Mouse (Mus musculus) adrenal gland, postnatal 14 days (tissue): ENCODE measurements at regions not wholly inside any gene's neighbourhood (a gene's known extent, or its start where the extent isn't known, plus 50 kb on each side); places are given as distances from the start of the nearest gene placed in this dataset.

Experiments
- DNase-seq: peaks from one replicate; pipeline ENCODE4 v3.0.0; 2021; ENCODE audit warnings: mixed read lengths

DNA sequence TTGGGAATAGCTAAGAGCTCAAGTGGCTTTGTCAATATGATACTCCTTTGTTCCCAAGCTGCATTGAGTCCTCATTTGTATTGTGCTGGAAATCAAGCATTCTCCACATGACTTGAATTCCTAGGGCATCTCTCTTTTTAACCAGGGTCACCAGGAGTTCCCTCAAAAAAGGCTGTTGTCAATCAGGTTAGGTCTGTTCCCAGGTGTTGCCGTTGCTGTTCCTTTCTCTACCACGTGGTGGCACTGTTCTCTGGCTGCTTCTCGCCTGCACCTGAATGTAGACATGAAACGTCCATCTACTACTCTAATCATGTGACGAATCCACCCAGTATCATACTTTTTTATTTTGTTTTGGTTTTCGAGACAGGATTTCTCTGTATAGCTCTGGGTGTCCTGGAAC, 118.3 kb downstream of the S1pr1 start:
- DNase-seq, result peak; percentile 71

DNA sequence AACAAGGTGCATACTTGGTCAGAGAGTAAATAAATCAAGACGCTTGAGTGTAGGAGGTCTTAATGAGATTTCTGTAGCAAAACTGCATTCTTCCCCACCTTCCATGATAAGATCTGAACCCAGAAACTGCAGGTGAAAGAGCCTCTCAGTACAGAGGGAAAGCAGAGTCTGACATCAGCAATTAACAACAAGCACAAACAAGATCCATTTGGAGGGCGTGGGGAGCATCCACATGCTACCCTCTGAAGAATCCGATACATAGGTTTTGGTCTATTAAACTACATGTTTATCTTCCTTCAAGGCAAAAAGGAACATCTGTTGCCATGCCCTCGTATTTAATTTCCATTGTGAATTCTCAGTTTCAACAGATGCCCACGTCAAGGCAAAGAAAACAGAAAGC, 124.2 kb downstream of the S1pr1 start:
- DNase-seq, result no peak

DNA sequence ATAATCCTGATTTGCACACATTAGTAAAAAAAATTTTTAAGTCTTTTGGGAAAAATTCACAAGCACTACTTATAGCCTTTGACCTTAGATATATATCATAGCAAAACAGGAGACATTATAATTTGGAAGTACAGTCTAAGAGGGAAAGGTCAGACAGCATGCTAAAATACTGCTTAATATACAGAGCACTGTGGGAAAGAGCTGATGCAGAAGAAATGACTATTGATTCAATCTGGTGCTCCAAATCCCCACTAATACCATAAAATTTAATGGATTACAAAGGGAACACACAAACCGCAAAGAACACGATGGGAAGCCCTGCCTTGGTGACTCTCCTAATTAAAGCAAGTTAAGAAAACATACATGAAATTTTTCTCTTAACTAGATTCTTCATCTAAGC, 126.3 kb downstream of the S1pr1 start:
- no peak for DNase-seq

DNA sequence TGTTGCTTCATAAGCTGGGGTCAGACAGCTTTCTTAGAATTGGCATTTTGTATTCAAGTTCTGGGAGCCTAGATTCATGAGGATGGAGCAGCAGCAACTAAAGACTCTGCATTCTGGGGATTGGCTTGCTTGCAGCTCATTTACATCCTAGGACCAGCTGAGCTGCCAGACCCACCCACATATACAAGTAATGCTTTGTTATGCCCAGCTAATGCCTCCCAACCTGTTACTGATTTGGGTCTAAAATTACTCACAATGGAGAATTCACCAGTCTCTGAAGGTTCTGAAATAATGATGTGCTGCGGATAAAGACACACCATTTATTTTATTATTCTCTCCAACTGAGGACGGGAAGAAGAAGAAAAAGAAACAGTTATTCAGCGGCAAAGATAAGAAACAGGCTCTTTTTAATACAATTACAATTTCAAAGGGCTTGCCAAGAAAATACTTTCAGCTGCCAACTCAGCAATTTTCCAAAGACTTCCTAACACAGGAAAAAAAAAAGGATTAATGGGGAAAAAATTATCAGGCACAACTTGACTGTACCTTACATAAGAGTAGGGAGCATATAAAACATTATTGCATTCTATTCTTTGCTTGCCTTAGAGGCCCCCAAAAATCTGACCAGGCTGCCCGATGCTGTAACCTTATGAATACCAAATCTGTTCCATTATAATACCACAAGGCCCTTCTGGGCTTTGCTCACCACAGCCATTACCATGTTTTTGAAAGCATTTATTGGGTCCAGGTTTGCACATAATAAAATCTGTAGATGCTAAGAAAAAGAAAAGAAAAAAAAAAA, 134.5 kb downstream of the S1pr1 start:
- DNase-seq, result no peak

DNA sequence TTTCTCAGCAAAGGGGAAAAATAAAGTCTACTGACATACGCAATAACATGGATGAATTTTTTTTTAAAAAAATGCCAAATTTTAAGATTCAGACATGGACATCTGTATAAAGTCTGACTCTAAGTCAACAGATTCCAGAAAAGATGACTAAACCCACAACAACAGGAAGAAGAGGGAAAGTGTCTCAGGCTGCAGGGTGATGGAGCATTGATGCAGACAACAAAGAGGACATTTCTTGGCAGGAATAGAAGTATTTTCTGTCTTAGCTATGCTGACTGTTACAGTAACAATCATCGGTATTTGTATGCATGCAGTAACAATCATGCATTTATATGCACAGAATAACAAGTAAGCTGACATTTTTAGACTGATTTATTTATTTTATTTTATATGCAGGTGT, 139.5 kb downstream of the S1pr1 start:
- DNase-seq, result no peak

DNA sequence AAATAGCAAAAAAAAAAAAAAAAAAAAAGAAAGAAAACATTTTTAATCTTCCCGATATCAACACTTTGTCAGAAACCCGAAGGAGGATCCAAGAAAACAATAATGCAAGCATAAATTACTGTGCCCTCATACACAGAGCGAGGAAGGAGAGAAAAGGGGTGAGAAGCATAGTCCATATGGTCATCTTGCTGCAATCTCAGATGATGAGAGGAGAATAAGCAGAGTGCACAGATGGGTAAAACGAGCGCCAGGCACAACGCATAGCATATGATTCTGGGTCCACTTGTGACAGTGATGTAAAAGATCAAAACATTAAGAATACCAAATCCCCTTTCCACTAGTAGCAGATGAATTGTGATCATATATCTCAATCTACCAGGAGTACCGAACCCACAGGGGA, 152.1 kb downstream of the S1pr1 start:
- DNase-seq, result no peak

DNA sequence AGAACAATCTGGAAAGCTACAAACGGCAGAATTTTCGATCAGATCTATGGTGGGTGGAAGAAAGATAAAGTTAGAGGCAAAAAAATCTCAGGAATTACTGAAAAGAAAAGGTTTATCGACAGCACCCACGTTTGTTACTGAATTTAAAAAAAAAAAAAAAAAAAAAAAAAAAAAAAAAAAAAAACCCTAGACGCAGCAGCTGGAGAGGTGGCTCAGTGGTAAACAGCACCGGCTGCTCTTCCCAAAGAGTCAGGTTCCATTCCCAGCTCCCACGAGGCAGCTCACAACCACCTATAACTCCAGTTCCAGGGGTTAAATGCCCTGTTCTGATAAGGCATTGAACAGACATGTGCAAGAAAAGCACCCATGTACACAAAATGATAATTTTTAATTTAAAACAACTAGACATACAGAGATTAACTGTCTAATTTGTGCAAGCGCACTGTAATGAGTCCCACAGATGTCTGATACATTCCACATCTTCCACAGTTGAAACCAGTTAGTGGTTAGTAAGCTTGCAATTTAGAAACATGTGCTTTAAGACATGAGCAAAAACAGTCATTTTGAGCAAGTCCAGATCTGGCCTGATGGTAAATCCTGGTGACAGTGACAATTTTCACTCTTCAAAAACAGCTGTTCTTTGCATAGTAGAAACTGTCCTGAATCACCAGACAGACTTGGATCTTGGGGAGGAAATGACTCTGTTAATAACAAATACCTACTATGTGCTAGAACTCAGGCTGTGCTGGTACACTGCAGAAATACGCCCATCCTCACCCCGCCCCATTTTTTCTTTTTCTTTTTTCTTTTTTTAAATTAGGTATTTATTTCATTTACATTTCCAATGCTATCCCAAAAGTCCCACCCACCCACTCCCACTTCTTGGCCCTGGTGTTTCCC, 159.8 kb downstream of the S1pr1 start:
- DNase-seq, result no peak

DNA sequence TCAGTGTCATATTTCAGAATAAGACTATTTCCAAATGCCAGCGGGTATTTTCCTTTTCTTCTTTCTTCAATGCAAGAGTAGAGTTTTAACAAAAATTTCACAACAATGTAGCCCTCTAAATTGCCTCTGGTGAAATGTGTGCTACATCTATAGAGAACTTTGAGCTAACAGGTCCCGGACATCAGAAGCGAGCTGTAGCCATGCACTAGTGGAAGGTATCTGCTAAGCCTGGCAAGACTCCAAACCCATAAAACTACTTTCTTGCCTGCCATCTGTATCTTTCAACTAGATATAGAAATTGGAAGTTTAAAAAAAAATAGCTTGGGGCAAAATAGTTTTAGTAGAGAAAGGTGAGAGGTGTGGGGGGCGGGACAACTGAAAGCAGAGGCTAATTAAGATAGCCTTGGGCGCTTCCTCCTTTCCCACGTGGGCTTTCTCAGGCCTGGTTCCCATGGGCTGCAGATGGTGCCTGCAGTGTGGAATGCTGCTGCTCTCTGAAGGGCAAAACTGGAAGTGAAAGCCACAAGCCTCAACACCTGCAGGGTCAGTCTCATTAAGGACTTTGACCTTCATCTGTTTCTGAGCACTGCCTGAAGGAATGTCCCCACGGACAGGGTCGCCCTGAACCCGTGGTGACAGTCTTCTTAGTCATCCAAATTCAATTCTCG, 160.9 kb downstream of the S1pr1 start:
- DNase-seq, result peak; percentile 6

DNA sequence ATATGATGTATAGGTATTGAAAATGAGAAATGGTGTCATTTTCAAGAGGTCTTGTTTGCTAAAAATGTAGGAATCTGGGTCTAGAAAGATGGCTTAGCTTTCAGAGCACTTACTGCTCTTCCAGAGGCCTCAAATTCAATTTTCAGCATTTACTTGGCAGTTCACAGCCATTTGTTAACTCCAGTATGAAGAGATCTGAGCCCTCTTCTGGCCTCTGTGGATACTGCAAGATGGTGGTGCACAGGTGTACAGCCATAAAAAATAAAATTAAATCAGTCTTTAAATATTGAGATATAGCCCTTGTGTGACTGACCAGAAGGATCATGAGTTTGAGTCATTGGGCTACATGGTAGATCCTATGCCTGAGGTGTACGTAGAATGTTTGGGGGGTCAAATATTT, 173.1 kb downstream of the S1pr1 start:
- DNase-seq, result peak; percentile 16

DNA sequence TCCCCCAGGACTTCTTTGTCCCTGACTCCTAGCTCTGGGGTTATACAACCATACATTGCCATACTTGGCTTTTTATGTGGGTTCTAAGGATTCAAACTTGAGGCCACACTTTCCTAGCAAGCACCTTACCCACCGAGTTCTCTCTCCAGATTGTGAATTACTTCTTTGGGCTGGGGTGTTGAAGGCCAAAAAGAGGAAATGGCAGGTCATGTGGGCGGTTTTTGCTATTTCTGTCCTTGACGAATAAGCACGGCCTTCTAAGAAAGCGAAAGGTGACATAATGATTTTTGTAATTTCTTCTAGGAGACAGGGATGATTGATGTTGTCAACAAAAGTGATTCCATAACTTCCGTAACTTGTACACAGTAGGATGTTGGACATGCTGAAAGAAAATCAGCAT, 176.5 kb downstream of the S1pr1 start:
- no peak for DNase-seq

DNA sequence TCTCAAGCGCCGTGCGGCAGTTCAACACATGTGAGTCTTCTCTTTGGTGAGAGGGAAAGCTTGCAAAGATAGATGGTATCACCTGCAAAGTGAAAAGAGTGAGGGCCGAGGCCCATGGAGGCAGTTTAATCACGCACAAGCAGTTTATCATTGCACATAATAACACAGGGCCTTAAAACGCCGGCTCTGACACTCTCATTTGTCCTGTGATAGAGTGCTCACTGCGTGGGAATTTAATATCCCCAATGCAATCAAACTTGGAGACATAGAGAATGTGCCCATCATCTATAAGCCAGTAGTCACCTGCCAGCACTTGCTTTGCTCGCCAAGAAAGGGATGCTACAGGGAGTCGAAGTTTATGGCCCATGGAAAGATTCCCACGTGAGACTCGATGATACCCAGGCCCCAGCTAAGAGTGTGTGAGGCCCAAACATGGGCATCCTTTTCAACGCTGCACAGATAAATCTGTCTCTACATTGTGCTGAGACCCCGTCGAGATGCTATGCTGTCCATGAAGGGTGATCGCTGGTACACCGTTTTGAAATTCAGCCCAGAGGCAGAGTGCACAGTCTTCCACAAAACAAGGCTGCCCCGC, 182.6 kb downstream of the S1pr1 start:
- DNase-seq, result no peak

DNA sequence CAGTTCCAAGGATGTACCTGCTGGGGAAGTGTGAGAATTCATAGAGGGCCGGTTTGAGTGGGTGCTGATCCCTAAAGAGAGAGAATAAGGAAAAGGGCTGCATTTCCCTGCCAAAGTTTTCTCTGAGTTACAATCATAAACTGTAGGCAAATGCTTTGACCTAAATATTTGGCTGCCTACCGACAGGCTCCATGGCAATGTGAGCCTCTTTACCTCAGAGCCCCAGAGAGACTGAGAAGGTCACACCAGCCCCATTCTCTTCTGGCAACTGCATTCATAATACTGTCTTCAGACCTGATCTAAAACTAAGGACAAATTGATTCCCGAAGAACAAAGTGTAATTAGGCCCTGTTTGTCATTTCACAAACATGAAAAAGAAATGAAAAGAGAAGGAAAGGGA, 184.4 kb downstream of the S1pr1 start:
- no peak for DNase-seq

DNA sequence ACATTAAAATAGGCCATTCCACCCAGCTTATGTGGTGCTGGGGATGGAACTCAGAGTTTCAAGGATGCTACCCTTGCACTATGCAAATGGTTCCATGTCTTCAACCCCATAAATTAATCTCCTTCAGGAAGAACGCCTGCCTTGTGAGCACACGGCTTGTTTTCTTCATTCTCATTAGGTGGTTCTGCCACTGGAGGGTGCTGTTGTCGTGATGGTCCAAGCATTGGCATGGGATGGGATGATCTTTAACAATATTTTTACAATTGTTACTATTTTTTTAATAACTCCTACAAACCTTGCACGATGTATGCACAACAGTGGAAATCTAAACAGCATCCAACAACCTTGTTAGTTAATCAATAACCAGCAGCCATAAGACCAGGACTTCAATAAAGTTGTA, 185.0 kb downstream of the S1pr1 start:
- peak; percentile 19 for DNase-seq

DNA sequence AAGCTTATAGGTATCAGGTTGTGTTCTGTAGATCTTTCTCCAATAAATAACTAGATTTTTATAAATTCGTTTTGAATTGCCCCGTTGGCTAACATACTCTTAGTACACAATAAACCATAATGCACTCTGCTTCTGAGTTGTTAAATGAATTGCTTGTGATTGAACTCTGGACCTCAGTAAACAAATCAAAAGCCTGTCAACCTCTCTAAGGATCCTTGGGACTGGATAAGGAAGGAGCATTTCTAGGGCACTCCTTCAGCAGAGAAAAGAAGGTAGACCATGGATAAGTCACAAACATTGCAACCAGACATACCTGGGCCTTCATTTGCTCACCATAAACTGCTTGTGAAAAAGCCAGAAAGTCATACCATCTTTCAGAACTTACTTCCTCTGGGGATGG, 191.4 kb downstream of the S1pr1 start:
- DNase-seq, result no peak

DNA sequence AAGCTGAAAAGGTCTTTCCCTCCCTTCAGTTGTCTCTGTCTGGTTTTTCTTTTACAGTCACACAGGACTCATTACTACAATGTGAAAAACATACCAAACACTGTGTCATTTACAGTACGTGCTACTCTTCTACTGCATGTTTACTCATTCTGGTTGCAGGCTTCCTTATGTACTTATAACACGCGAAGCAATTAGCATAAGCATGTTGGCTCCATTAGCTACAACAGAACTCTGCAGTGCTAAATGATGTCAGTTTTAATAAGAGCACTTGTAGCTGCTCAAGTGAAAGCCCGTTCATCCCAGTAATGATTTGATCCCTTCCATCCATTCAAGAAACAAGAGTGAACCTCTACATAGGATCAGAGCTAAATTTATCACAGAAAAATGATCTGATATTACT, 199.2 kb downstream of the S1pr1 start:
- no peak for DNase-seq

DNA sequence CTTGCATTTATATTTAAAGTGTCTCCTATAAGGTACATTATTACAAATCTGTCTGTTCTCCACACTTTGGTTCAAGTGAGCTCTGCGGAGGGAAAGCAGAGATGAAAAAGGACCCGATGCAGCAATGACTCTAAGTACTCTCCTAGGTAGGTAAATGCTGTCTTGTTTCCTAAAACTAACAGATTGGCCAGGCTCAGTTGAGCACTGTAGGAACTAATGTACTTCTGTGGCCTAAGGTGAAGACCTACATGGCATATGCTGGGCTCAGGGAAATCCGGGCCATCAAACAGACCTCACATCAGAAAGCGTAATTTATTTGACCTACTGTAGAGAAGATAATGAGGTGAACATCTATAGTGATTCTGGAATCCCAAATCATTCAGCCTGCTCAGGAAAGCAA, 205.2 kb downstream of the S1pr1 start:
- DNase-seq, result no peak

DNA sequence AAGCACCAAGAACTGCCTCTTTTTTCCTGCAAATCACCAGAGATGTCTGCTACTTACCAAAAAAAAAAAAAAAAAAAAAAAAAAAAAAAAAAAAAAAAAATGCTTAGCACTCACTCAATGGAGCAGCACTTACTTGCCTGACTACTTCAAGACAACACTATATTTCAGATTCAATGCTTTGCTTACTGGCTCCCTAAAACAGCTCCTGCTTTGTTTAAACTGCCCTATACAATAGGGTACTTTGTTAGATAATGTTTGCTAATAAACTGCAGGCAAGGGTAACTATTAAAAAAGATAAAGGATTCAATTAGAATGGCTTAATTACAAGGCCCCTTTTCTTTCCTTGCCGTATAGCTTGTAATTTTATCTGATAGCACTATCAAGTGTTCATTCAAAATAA, 217.5 kb downstream of the S1pr1 start:
- no peak for DNase-seq

DNA sequence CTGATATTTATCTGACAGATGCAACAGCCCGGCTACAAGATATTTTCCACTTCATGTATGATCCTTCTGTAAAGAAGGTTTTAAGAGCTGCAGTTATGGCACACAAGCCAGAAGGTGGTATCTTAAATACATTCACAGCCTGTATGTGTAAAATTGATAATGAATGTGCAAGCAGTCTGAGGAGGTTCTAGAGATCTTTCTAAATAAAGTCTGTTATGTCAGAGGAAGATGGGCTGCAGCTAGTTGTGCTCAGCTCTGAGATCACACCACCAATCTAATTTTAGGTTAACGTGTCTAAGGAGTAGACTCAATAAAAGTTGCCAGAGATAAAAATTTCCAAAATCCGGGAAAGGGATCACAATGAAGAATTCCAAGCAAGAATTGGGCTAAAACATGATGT, 218.8 kb downstream of the S1pr1 start:
- no peak for DNase-seq

DNA sequence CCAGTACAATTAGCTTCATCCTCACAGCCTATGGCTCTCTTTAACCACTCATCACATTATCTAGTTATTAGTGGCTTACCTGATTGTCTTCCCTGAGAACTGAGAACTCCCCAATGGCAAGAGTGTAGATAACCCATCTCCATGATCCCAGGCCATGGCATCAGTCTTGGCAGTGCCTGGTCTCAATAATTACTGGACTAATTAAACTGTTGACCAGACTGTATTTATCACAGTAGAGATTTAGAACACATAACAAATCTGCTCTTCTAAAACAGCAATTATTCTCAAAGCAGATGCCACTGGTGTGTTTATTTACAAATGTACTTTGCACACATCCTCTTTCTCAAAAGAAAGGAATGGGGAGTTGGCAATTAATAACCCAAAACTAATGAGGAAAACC, 219.2 kb downstream of the S1pr1 start:
- DNase-seq, result no peak

DNA sequence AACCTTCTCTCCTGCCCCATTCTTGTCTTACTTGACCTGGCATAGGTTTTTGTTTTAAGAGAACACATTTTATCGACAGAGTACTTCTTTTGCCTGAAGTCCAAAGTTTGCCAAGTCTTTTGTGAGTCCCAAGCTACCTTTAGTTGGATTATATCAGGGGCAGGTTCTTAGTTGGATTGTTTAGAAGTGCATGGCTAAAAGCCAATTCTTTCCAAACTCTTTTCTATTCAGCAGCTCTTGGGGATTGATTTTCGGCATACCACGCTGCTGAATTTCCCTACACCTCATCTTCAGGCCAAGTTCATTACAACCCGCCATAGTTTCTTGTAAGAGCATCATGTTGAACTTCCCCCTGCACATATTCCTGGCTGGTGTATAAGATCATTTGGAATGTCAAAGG, 245.9 kb downstream of the S1pr1 start:
- DNase-seq, result no peak

DNA sequence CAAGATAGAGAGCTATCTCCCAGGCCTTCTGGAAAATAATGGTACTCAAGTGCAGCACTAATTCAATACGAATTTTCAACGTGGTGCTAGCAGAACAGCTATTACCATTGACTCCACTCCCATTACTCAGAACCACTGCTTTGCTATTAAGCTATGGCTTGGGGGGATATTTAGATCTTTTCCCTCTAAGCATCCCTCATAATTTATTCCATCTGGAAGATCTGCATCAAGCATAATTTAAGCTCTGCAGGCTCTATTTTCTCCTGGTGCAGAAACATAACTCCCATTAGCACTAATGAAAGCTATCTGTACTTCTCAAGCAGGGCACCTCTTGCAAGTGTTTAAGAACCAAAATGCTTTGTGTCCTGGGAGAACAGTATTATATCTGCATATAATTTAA, 247.0 kb downstream of the S1pr1 start:
- no peak for DNase-seq

DNA sequence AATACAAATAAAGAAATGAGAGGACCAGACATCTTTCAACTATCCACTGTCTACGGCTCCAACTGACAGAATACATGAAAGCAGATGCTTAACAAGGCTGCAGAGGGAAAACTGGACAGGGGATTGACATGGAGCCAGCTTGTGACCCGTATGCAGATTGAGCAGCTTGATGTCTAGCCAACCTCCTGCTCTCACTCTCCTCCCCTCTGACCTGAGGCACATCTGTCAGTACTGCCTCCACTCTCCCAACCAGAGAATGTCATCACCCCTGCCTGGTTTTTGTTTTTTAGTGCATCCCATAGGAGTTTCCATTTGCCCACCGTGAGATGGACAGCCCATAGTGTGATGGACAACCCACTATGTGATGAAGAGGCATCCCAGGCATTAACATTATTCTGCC, 252.2 kb downstream of the S1pr1 start:
- no peak for DNase-seq
